Mouse (Mus musculus) lung, adult 2 months (tissue): ENCODE results near the gene Mat2a.
"Not testable (repeated sequence)": the region's sequence is repeated elsewhere in the genome, so short reads cannot be mapped to it uniquely, and the experiment has no call there.

ENCODE experiments used
- CTCF ChIP-seq: fragments of 200-500 bp; IDR thresholded peaks from 2 replicates; pipeline ENCODE4 v1.5.1; 2011; ENCODE audit warnings: mild to moderate bottlenecking, low read length, control low read depth; ENCODE audit not compliant: insufficient read depth
- POLR2A ChIP-seq: fragments of 200-500 bp; IDR thresholded peaks from 2 replicates; pipeline ENCODE4 v1.6.1; 2011; ENCODE audit warnings: low read depth, mild to moderate bottlenecking, control low read depth, low read length, borderline replicate concordance; ENCODE audit errors: extremely low read depth

DNA sequence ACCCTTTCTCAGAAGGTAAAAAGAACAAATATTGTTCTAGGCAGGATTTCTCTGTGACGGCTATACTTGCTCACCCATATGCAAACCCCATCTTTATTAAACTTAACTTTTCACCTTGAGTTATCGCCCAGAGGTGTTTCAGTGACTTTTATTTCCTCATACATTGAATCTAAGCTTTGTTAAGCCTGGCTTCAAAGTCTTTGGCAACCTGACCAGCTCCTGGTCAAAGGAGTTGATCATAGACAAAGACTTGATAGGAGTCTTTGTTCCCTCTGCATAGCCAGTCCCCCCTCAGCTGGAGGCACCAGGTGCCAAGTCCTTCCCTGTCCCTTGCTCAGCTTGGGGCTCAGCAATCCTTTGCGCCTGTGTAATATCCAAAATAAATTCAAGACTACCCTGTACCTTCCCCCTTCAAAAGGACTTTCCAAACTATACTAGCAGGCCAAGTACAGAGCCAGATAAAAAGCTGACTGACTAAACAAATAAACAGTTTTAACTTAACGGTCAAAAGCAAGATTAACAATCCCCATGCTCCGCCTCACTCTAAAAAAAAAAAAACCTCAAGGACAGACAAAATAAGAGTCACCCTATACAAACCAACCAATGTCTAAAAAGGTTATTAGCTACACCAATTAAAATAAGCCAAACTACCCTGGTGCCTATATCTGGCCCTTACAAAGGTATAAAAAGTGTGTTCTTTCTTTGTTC lies 23.3 kb upstream of the Mat2a start:
- TF ChIP-seq CTCF, POLR2A: not testable (repeated sequence)
